Mouse (Mus musculus) embryonic facial prominence, embryonic 12.5 days (tissue): ENCODE measurements around the gene Gm2004. TPM values are rescaled to one million over a fixed set of nuclear protein-coding genes. Genes with fewer than 3 reads are reported as not detected.
"Not testable (repeated sequence)": the region's sequence is repeated elsewhere in the genome, so short reads cannot be mapped to it uniquely, and the experiment has no call there.

Source experiments
- ATAC-seq: fragments of 200-750 bp; cut with Nextera tagmentation; 2 replicates; pipeline ENCODE4 v1.8.0; 2017; ENCODE audit not compliant: insufficient number of reproducible peaks, insufficient read depth, low FRiP score, low TSS enrichment
- H3K27ac ChIP-seq: fragments of 300-500 bp; sonication (generic); 2 replicates; pipeline ENCODE4 v1.5.1; 2016; ENCODE audit warnings: mild to moderate bottlenecking
- H3K27me3 ChIP-seq: fragments of 300-500 bp; sonication (generic); 2 replicates; pipeline ENCODE4 v1.6.1; 2016; ENCODE audit warnings: mild to moderate bottlenecking, moderate library complexity
- H3K36me3 ChIP-seq: fragments of 300-500 bp; sonication (generic); 2 replicates; pipeline ENCODE4 v1.6.1; 2016; ENCODE audit warnings: mild to moderate bottlenecking
- H3K4me1 ChIP-seq: fragments of 300-500 bp; sonication (generic); 2 replicates; pipeline ENCODE4 v1.6.1; 2016
- H3K4me2 ChIP-seq: fragments of 300-500 bp; sonication (generic); replicated peaks from 2 replicates; pipeline ENCODE4 v1.6.1; 2016; ENCODE audit warnings: mild to moderate bottlenecking, moderate library complexity
- H3K4me3 ChIP-seq: fragments of 300-500 bp; sonication (generic); 2 replicates; pipeline ENCODE4 v1.5.1; 2016; ENCODE audit warnings: mild to moderate bottlenecking
- H3K9ac ChIP-seq: fragments of 300-500 bp; sonication (generic); 2 replicates; pipeline ENCODE4 v1.6.1; 2016; ENCODE audit warnings: mild to moderate bottlenecking, moderate library complexity
- H3K9me3 ChIP-seq: fragments of 300-500 bp; sonication (generic); 2 replicates; pipeline ENCODE4 v1.6.1; 2016; ENCODE audit warnings: mild to moderate bottlenecking, moderate library complexity
- WGBS: fragments of 180-500 bp; shearing (Covaris S2); methylation state at CpG from one replicate; pipeline ENCODE4 v1.1.7; 2016; 5-methylcytosine and 5-hydroxymethylcytosine counted together
- polyA plus RNA-seq: library from polyadenylated mRNA; unstranded; fragments of >200 nt; fragmentation: Nextera tagmentation; extraction: Ambion mirVana; gene quantifications from 2 replicates; pipeline ENCODE4 v1.2.1, GENCODE M21; 2016

Gene Gm2004
- polyA plus RNA-seq: 1.3 and 3.0 TPM in 2 replicates

GRCm38 (mm10) chr2:176149725-176150124 lies at the start of gene Gm2004:
Gene Gm2004, minus strand, starts transcription at chr2:176149825.
- H3K27ac ChIP-seq, H3K9me3 ChIP-seq, H3K4me3 ChIP-seq, H3K27me3 ChIP-seq, H3K4me2 ChIP-seq, H3K9ac ChIP-seq, H3K4me1 ChIP-seq, H3K36me3 ChIP-seq, ATAC-seq: not testable (repeated sequence)
- WGBS: no CpG with 5 or more reads among the region's 2 CpGs

Other genes with a start within 250 kb of the Gm2004 start
- gene Zfp966, start 218.7 kb downstream of the Gm2004 start, polyA plus RNA-seq: 4.9 and 5.5 TPM in 2 replicates
- 26.5 and 34.7 TPM in 2 replicates for gene Gm2026, start 184.5 kb downstream of the Gm2004 start, polyA plus RNA-seq
- gene 2210418O10Rik, start 76.7 kb upstream of the Gm2004 start, polyA plus RNA-seq: 8.2 and 16.1 TPM in 2 replicates
- not detected in 2 replicates for gene Gm11009, start 169.7 kb upstream of the Gm2004 start, polyA plus RNA-seq